Mouse (Mus musculus) limb, embryonic 12.5 days (tissue): ENCODE measurements at regions not wholly inside any gene's neighbourhood (a gene's known extent, or its start where the extent isn't known, plus 50 kb on each side); places are given as distances from the start of the nearest gene placed in this dataset.

ENCODE experiments used
- ATAC-seq: fragments of 200-750 bp; cut with Nextera tagmentation; 2 replicates; pipeline ENCODE4 v1.8.0; 2017; ENCODE audit warnings: low read depth, moderate TSS enrichment; ENCODE audit not compliant: insufficient number of reproducible peaks, insufficient read depth, low FRiP score, low TSS enrichment
- H3K27ac ChIP-seq: fragments of 300-500 bp; sonication (generic); 2 replicates; pipeline ENCODE4 v1.5.1; 2016; ENCODE audit warnings: mild to moderate bottlenecking, moderate library complexity
- H3K27me3 ChIP-seq: fragments of 300-500 bp; sonication (generic); 2 replicates; pipeline ENCODE4 v1.6.1; 2016; ENCODE audit warnings: mild to moderate bottlenecking, moderate library complexity
- H3K36me3 ChIP-seq: fragments of 300-500 bp; sonication (generic); 2 replicates; pipeline ENCODE4 v1.6.1; 2016; ENCODE audit warnings: mild to moderate bottlenecking, moderate library complexity
- H3K4me1 ChIP-seq: fragments of 300-500 bp; sonication (generic); replicated peaks from 2 replicates; pipeline ENCODE4 v1.6.1; 2016
- H3K4me2 ChIP-seq: fragments of 300-500 bp; sonication (generic); 2 replicates; pipeline ENCODE4 v1.6.1; 2016; ENCODE audit warnings: mild to moderate bottlenecking, moderate library complexity
- H3K4me3 ChIP-seq: fragments of 300-500 bp; sonication (generic); replicated peaks from 2 replicates; pipeline ENCODE4 v1.5.1; 2016; ENCODE audit warnings: mild to moderate bottlenecking
- H3K9ac ChIP-seq: fragments of 300-500 bp; sonication (generic); replicated peaks from 2 replicates; pipeline ENCODE4 v1.6.1; 2016; ENCODE audit warnings: mild to moderate bottlenecking, moderate library complexity
- H3K9me3 ChIP-seq: fragments of 300-500 bp; sonication (generic); 2 replicates; pipeline ENCODE4 v1.6.1; 2016; ENCODE audit warnings: mild to moderate bottlenecking, moderate library complexity
- WGBS: fragments of 180-500 bp; shearing (Covaris S2); methylation state at CpG from one replicate; pipeline ENCODE4 v1.1.7; 2016; 5-methylcytosine and 5-hydroxymethylcytosine counted together

- ATAC-seq, result no peak
- H3K27ac ChIP-seq, result no peak overlapping the region
- H3K36me3 ChIP-seq, result no peaks in the 10 kb centered on the region
- peaks cover 5% of the 10 kb centered on the region for H3K4me1 ChIP-seq
- no peak overlapping the region for H3K4me2 ChIP-seq
- peaks cover 35% of the 10 kb centered on the region for H3K27me3 ChIP-seq
- WGBS, result 94% methylated on average over 8 of the region's 8 CpGs
- no peak overlapping the region for H3K9ac ChIP-seq
- no peak overlapping the region for H3K4me3 ChIP-seq
- no peaks in the 10 kb centered on the region for H3K9me3 ChIP-seq
Observed at GRCm38 (mm10) chrX:11724718-11725117, 397.1 kb downstream of the H2al1j start.

- no peak overlapping the region for H3K4me2 ChIP-seq
- no peak overlapping the region for H3K27ac ChIP-seq
- peaks cover 35% of the 10 kb centered on the region for H3K27me3 ChIP-seq
- 22% methylated on average over 8 of the region's 8 CpGs for whole genome bisulfite sequencing
- H3K9ac ChIP-seq, result no peak overlapping the region
- no peaks in the 10 kb centered on the region for H3K36me3 ChIP-seq
- peaks cover 5% of the 10 kb centered on the region for H3K4me1 ChIP-seq
- ATAC-seq, result no peak
- no peaks in the 10 kb centered on the region for H3K9me3 ChIP-seq
- no peak overlapping the region for H3K4me3 ChIP-seq
Observed at GRCm38 (mm10) chrX:11726524-11727231, 399.1 kb downstream of the H2al1j start.

GRCm38 (mm10) chrX:11728481-11728880 is 400.9 kb downstream of the H2al1j start:
- no peak for ATAC-seq
- Histone ChIP-seq H3K9me3 (no peaks in the 10 kb centered on the region), H3K4me3 (no peak overlapping the region), H3K4me1 (no peaks in the 10 kb centered on the region; the same call in 1 of the 2 replicates), H3K9ac (no peak overlapping the region), H3K27ac (no peak overlapping the region), H3K4me2 (no peak overlapping the region), H3K27me3 (peaks cover 39% of the 10 kb centered on the region), H3K36me3 (no peaks in the 10 kb centered on the region)
- WGBS, result 83% methylated on average over 4 of the region's 4 CpGs

GRCm38 (mm10) chrX:11729992-11730391 is 402.4 kb downstream of the H2al1j start:
- H3K36me3 ChIP-seq, result no peaks in the 10 kb centered on the region
- ATAC-seq, result no peak
- H3K27me3 ChIP-seq, result peaks cover 44% of the 10 kb centered on the region
- H3K4me2 ChIP-seq, result no peak overlapping the region
- H3K4me1 ChIP-seq, result peaks cover 7% of the 10 kb centered on the region
- H3K27ac ChIP-seq, result no peak overlapping the region
- no peaks in the 10 kb centered on the region for H3K9me3 ChIP-seq
- H3K4me3 ChIP-seq, result no peak overlapping the region
- 61% methylated on average over 6 of the region's 6 CpGs for WGBS
- H3K9ac ChIP-seq, result no peak overlapping the region

- Histone ChIP-seq H3K9ac (no peak overlapping the region), H3K36me3 (no peaks in the 10 kb centered on the region), H3K4me2 (no peak overlapping the region), H3K4me1 (peaks cover 21% of the 10 kb centered on the region), H3K9me3 (no peaks in the 10 kb centered on the region), H3K4me3 (no peak overlapping the region), H3K27ac (no peak overlapping the region), H3K27me3 (peaks cover 59% of the 10 kb centered on the region)
- ATAC-seq, result no peak
- 92% methylated on average over 2 of the region's 2 CpGs for WGBS
Observed at GRCm38 (mm10) chrX:11732371-11732770, 404.7 kb downstream of the H2al1j start.

- Histone ChIP-seq H3K9ac (no peak overlapping the region), H3K4me3 (no peak overlapping the region), H3K27me3 (peaks cover 67% of the 10 kb centered on the region), H3K27ac (peak overlapping the region; percentile 80), H3K4me2 (peak overlapping the region; percentile 21), H3K4me1 (peaks cover 23% of the 10 kb centered on the region), H3K36me3 (no peaks in the 10 kb centered on the region), H3K9me3 (no peaks in the 10 kb centered on the region)
- WGBS, result 20% methylated on average over 27 of the region's 27 CpGs
- peak; percentile 66 for ATAC-seq
Observed at GRCm38 (mm10) chrX:11734505-11735435, 407.1 kb downstream of the H2al1j start.

- no peak overlapping the region for H3K4me3 ChIP-seq
- ATAC-seq, result no peak; the same call in 1 of the 2 replicates
- peaks cover 26% of the 10 kb centered on the region for H3K4me1 ChIP-seq
- H3K9me3 ChIP-seq, result no peaks in the 10 kb centered on the region
- peak overlapping the region; percentile 80 for H3K27ac ChIP-seq
- H3K4me2 ChIP-seq, result peak overlapping the region; percentile 21
- WGBS, result 27% methylated on average over 17 of the region's 17 CpGs
- H3K36me3 ChIP-seq, result no peaks in the 10 kb centered on the region
- H3K27me3 ChIP-seq, result peaks cover 73% of the 10 kb centered on the region
- no peak overlapping the region for H3K9ac ChIP-seq
Observed at GRCm38 (mm10) chrX:11735516-11736170, 408.0 kb downstream of the H2al1j start.

GRCm38 (mm10) chrX:11736481-11736880 is 408.9 kb downstream of the H2al1j start:
- no peaks in the 10 kb centered on the region for H3K9me3 ChIP-seq
- H3K27ac ChIP-seq, result no peak overlapping the region
- peaks cover 26% of the 10 kb centered on the region for H3K4me1 ChIP-seq
- peaks cover 76% of the 10 kb centered on the region for H3K27me3 ChIP-seq
- no peak for ATAC-seq
- H3K9ac ChIP-seq, result no peak overlapping the region
- H3K4me2 ChIP-seq, result no peak overlapping the region
- no peaks in the 10 kb centered on the region for H3K36me3 ChIP-seq
- WGBS, result 75% methylated on average over 3 of the region's 3 CpGs
- H3K4me3 ChIP-seq, result no peak overlapping the region

- ATAC-seq, result peak; percentile 61; the same call in 1 of the 2 replicates
- no peak overlapping the region for H3K9ac ChIP-seq
Observed at GRCm38 (mm10) chrX:11739565-11739964, 411.9 kb downstream of the H2al1j start.

GRCm38 (mm10) chrX:11745911-11746310 is 414.2 kb downstream of the Bcor start:
- no peak overlapping the region for H3K27ac ChIP-seq
- H3K4me1 ChIP-seq, result no peaks in the 10 kb centered on the region
- H3K27me3 ChIP-seq, result peaks cover 34% of the 10 kb centered on the region
- 41% methylated on average over 3 of the region's 3 CpGs for WGBS
- no peak overlapping the region for H3K4me3 ChIP-seq
- no peaks in the 10 kb centered on the region for H3K9me3 ChIP-seq
- H3K9ac ChIP-seq, result no peak overlapping the region
- H3K36me3 ChIP-seq, result no peaks in the 10 kb centered on the region
- no peak for ATAC-seq
- H3K4me2 ChIP-seq, result no peak overlapping the region

More at GRCm38 (mm10) chrX:11739565-11739964, 411.9 kb downstream of the H2al1j start:
- Histone ChIP-seq H3K4me1 (peaks cover 23% of the 10 kb centered on the region), H3K36me3 (no peaks in the 10 kb centered on the region), H3K27me3 (peaks cover 58% of the 10 kb centered on the region), H3K27ac (peak overlapping the region; percentile 70), H3K4me2 (no peak overlapping the region), H3K9me3 (no peaks in the 10 kb centered on the region), H3K4me3 (no peak overlapping the region)
- 42% methylated on average over 7 of the region's 7 CpGs for WGBS
